Mouse (Mus musculus): ENCODE data around the gene Ikzf4. TPM values are rescaled to one million over a fixed set of nuclear protein-coding genes. Genes with fewer than 3 reads are reported as not detected.

Ikzf4 gene
- total RNA-seq (2023) = 2.2 TPM

GRCm38 (mm10) chr10:128645111-128646011 is at the start of gene Ikzf4:
Gene Ikzf4, minus strand, starts transcription at chr10:128645991.

DNA sequence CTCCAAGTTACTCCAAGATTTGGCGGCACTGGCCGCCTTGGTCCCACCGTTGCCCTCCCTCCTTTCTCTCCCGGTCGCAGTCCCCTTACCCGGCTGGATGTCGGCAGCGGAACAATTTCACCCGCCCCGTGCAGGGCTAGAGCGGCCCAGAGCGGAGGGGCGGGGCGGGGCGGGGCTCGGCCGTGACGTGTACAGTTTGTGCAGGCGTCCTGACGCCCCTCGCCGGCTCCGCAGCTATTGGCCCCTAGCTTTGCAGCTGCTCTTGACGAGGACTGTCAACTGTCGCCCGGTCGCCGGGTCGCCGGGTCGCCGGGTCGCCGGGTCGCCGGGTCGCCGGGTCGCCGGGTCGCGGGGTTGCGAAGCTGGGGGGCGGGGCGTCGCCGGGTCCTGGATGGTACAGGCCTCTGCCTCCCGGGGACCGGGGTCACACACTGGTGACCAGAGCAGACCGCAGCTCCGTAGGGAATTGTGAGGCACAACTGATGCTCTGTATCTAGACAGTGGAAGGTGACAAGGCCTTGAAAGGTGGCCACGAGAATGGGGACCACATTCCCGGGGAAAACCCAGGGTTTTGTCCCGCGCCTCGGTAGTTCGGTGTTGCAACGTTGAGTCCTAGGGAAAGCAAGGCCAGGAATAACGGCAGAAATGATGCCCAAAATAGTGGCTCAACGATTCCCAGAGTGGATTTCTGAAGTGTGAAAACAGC is 28.1 kb upstream of the Ikzf4 start, which contains the start of gene Suox:
Gene Suox, minus strand, starts transcription at position 311 of the 706 bp plus-strand sequence.

GRCm38 (mm10) chr10:128626311-128627310 is 19.2 kb downstream of the Ikzf4 start, which contains the start of gene Rps26:
Gene Rps26, minus strand, starts transcription at chr10:128626747.

GRCm38 (mm10) chr10:128589464-128590192 is 56.2 kb downstream of the Ikzf4 start, which contains the start of gene Erbb3:
Gene Erbb3, minus strand, starts transcription at chr10:128589652.

Other genes with a start within 250 kb of the Ikzf4 start
- gene Slc39a5, start 244.8 kb downstream of the Ikzf4 start, total RNA-seq (2023) = not detected
- 41.9 TPM for gene Nabp2, start 234.5 kb downstream of the Ikzf4 start, total RNA-seq (2023)
- gene Rnf41, start 234.3 kb downstream of the Ikzf4 start, total RNA-seq (2023) = 28.7 TPM
- 114 TPM for gene Smarcc2, start 186.7 kb downstream of the Ikzf4 start, total RNA-seq (2023)
- 626 TPM for gene Myl6, start 151.8 kb downstream of the Ikzf4 start, total RNA-seq (2023)
- gene Myl6b, start 147.3 kb downstream of the Ikzf4 start, total RNA-seq (2023) = not detected
- 290 TPM for gene Esyt1, start 120.1 kb downstream of the Ikzf4 start, total RNA-seq (2023)
- gene Zc3h10, start 98.2 kb downstream of the Ikzf4 start, total RNA-seq (2023) = 33.3 TPM
- gene Rpl41, start 96.7 kb downstream of the Ikzf4 start, total RNA-seq (2023) = 4,677 TPM
- 73.7 TPM for gene Pa2g4, start 80.0 kb downstream of the Ikzf4 start, total RNA-seq (2023)
- 0.80 TPM for gene Erbb3, start 56.3 kb downstream of the Ikzf4 start, total RNA-seq (2023)
- gene Rps26, start 19.2 kb downstream of the Ikzf4 start, total RNA-seq (2023) = 1,628 TPM
- gene Suox, start 28.1 kb upstream of the Ikzf4 start, total RNA-seq (2023) = 10.3 TPM
- gene Rab5b, start 50.3 kb upstream of the Ikzf4 start, total RNA-seq (2023) = 32.0 TPM
- gene Pmel, start 58.2 kb upstream of the Ikzf4 start, total RNA-seq (2023) = not detected
- gene Cdk2, start 59.0 kb upstream of the Ikzf4 start, total RNA-seq (2023) = 21.7 TPM
- 775 TPM for gene Dgka, start 98.9 kb upstream of the Ikzf4 start, total RNA-seq (2023)
- gene Pym1, start 101.9 kb upstream of the Ikzf4 start, total RNA-seq (2023) = 81.7 TPM
- gene Mmp19, start 144.9 kb upstream of the Ikzf4 start, total RNA-seq (2023) = 0.24 TPM
- gene Dnajc14, start 158.1 kb upstream of the Ikzf4 start, total RNA-seq (2023) = 56.7 TPM
- gene Tmem198b, start 158.4 kb upstream of the Ikzf4 start, total RNA-seq (2023) = 10.0 TPM
- gene Sarnp, start 171.3 kb upstream of the Ikzf4 start, total RNA-seq (2023) = 61.5 TPM
- 23.2 TPM for gene Ormdl2, start 175.7 kb upstream of the Ikzf4 start, total RNA-seq (2023)
- gene Gdf11, start 245.7 kb upstream of the Ikzf4 start, total RNA-seq (2023) = 6.6 TPM